Mouse (Mus musculus) fibroblast of lung, adult 2 months (primary cell): ENCODE data around the gene Sap25.

Experiments
- DNase-seq: peaks from one replicate; pipeline ENCODE4 v3.0.0-alpha.2; 2011; ENCODE audit warnings: low read depth

The Sap25 gene

GRCm38 (mm10) chr5:137628498-137629305 lies 12.4 kb upstream of the Sap25 start, which contains the start of the genes Fbxo24, Lrch4 and Gm20605:
Gene Fbxo24, minus strand, starts transcription at chr5:137629002.
Gene Lrch4, plus strand, starts transcription at chr5:137629121.
Gene Gm20605, plus strand, starts transcription at chr5:137629175.
- peak; percentile 100 for DNase-seq

- DNase-seq: no peak
These were observed 11.8 kb upstream of the Sap25 start for GRCm38 (mm10) chr5:137629306-137629721.

- DNase-seq: no peak
These were observed 11.1 kb upstream of the Sap25 start for GRCm38 (mm10) chr5:137629906-137630545.

- no peak for DNase-seq
These were observed 10.5 kb upstream of the Sap25 start for GRCm38 (mm10) chr5:137630602-137631001.

GRCm38 (mm10) chr5:137631171-137631570 lies 10.0 kb upstream of the Sap25 start:
- DNase-seq: no peak

- DNase-seq: no peak
These were observed 9.5 kb upstream of the Sap25 start for GRCm38 (mm10) chr5:137631591-137631990.

GRCm38 (mm10) chr5:137633397-137634084 lies 7.6 kb upstream of the Sap25 start:
- no peak for DNase-seq

- DNase-seq: no peak
These were observed 1.7 kb upstream of the Sap25 start for GRCm38 (mm10) chr5:137639472-137639871.

GRCm38 (mm10) chr5:137642886-137643285 lies 1.8 kb downstream of the Sap25 start:
- no peak for DNase-seq

GRCm38 (mm10) chr5:137644484-137644883 lies 3.4 kb downstream of the Sap25 start:
- no peak for DNase-seq

- DNase-seq: no peak
These were observed 4.0 kb downstream of the Sap25 start for GRCm38 (mm10) chr5:137645091-137645651.

- no peak for DNase-seq
These were observed 4.5 kb downstream of the Sap25 start, which contains the start of gene Irs3 for GRCm38 (mm10) chr5:137645652-137646091. Gene Irs3, minus strand, starts transcription at chr5:137645714.

GRCm38 (mm10) chr5:137647827-137648601 lies 6.9 kb downstream of the Sap25 start:
- no peak for DNase-seq

- no peak for DNase-seq
These were observed 8.1 kb downstream of the Sap25 start for GRCm38 (mm10) chr5:137649251-137649650.

GRCm38 (mm10) chr5:137649669-137650571 lies 8.8 kb downstream of the Sap25 start:
- no peak for DNase-seq

- DNase-seq: no peak
These were observed 11.3 kb downstream of the Sap25 start for GRCm38 (mm10) chr5:137652474-137652873.

GRCm38 (mm10) chr5:137653366-137653765 lies 12.2 kb downstream of the Sap25 start:
- DNase-seq: no peak

GRCm38 (mm10) chr5:137654746-137655145 lies 13.6 kb downstream of the Sap25 start:
- DNase-seq: no peak

GRCm38 (mm10) chr5:137656977-137657376 lies 15.8 kb downstream of the Sap25 start:
- DNase-seq: no peak

GRCm38 (mm10) chr5:137660064-137660688 lies 19.0 kb downstream of the Sap25 start:
- peak; percentile 88 for DNase-seq
